Mouse (Mus musculus) T-helper 1 cell (primary cell): ENCODE data around the gene Rab8a.
"Not testable (repeated sequence)": the region's sequence is repeated elsewhere in the genome, so short reads cannot be mapped to it uniquely, and the experiment has no call there.

ENCODE experiments used
- in situ Hi-C: fragments of 300-600 bp; cut with MboI, MseI; formaldehyde crosslinking; loops from one replicate; pipeline ENCODE4 v1.15.1; 2025; ENCODE audit warnings: high pct_unique_total_duplicates

Rab8a gene

DNA sequence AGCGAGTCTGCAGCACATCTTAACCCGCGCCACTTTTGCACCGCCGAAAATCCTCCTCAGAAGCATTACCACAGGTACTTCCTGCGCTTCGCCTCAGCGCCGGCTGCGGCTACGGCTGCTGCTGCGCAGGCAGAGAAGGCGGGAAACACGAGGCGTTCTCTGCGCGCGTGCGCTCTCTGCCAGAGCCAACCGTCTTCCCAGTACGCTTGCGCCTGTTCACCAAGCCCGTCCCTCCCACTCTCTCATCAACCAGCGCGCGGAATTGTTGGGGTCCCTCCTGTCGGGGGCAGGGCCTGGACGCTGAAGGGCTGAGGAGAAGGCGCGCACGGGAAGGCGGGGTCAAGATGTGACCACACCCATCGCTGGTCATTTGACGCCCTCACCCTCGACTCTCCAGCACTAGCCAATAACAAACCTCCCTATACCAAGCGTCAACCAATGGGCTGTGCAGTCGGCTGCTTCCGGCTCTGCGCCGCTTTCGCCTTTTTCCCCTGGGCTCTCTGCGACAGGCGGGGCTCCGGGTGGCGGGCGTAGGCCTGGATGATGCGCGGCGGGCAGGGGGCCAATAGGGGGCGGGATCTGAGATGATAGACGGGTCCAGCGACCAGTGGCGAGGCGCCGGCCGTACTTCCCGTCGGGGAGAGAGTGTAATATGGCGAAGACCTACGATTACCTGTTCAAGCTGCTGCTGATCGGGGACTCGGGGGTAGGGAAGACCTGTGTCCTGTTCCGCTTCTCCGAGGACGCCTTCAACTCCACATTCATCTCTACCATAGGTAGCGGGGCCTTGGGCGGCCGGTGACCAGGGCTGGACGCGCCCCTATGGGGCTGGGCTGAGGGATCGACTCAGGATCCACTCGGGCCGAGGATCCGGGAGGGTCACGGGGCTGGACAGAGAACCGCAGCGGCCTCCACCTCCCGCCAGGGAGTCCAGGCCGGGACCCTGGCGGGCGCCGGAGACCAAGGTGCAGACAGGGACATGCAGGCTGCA lies at the start of gene Rab8a:
Gene Rab8a (plus strand): TSS at position 494 of the 991 bp plus-strand sequence.
- in situ Hi-C loops, result no loop called here

DNA sequence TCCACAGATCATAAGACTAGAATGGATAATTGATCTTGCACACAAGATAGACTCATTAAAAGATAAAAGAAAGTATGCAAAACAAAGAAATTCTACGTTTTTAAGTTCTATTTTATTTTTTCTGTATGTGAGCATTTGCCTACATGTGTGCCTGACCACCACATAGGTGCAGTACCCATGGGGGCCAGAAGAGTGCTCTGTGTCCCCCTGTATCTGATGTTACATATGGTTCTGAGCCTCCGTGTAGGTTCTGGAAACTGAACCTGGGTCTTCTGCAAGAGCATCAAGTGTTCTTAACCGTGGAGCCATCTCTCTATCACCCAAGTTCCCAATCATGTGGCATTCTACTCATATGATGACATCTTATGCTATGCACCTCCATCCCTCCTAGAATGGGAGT lies 48.5 kb upstream of the Rab8a start:
- in situ Hi-C loops, result no loop called here

DNA sequence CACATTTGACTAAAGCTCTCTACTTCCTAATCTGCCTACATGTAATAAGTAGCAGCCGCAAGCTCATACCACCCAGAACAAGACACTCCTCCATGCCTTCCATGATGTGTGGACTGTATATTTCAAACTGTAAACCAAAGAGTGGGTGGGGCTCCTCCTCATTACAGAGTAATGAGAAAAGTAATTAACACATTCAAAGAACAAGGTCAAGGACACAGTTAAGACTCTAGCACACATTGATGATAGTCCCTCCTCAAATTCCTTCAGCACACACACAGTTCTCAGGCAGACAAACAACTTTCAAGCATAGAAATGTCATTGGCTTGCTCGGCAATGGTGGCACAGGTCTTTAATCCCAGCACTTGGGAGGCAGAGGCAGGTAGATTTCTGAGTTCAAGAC lies 45.8 kb upstream of the Rab8a start:
- in situ Hi-C loops, result no loop called here

DNA sequence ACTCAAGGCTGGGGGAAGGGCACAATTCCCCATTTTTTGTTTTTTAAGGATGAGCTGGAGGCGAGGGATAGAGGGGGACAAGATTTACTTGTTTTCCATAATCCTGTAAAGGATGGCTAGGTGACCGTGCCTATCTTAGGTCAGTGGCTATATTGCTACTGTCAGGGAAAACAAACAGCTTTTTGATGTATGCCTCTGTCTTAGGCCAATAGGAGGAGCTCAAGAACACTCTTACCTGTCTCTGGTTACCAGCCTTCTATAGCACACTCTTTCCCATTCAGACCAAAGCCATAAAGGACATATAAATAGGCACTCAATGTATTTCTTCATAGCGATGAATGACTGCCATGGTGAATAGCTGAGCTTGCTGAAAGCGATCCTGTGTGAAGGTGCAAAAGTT lies 42.4 kb upstream of the Rab8a start:
- in situ Hi-C loops, result no loop called here

DNA sequence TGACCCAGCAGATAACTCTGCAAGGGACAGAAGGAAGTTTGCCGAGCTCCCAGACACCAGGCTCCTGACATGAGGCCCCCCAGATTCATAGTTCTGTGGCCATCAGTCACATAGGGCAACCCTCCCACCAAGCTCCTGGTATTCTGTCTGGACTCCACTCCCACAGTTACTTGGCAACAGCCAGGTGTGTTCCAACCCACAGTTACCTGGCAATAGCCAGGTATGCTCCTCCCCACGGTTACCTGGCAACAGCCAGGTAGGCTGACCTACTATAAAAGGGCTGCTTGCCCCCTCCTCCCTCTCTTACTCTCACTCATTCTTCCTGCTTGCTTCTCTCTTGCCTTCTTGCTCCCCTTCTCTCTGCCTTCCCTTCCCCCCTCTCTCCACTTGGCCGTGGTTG lies 39.5 kb upstream of the Rab8a start:
- in situ Hi-C loops, result not testable (repeated sequence)

DNA sequence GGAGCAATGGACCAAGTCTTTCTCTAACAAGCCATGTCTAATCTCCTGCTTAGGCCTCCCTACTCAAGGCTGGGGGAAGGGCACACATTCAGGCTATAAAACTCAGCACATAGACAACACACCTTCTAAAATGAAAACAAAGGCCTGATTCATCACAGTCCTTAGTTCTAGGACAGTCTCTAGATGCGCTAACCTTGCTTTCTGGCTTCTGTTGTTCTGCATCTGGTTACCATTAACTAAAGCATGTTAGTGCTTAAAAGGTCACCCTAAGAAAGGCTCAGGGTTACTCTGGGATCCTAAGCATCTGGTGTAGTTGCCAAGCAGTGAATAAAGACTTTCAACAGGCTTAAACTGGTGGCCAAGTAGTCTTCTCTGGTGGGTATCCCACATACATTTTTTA lies 39.0 kb upstream of the Rab8a start:
- in situ Hi-C loops, result no loop called here

DNA sequence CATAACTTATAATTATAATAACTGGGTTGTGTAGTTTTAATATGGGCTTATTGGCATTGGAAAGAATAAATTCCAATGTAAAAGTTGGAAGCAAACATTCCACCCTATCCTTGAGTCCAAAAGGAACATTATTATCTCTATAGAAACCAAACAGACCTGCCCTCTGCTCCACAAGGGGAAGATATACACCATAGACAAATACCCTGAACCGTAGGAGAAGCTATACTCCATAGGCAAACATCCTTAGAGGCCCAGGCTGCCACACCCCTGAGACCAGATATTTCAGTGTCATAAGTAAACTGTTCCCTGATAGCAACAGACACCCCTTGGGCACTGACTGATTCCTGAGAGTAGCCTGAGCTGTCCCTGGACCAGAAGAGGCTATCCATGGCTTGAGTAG lies 33.2 kb upstream of the Rab8a start:
- in situ Hi-C loops, result no loop called here

DNA sequence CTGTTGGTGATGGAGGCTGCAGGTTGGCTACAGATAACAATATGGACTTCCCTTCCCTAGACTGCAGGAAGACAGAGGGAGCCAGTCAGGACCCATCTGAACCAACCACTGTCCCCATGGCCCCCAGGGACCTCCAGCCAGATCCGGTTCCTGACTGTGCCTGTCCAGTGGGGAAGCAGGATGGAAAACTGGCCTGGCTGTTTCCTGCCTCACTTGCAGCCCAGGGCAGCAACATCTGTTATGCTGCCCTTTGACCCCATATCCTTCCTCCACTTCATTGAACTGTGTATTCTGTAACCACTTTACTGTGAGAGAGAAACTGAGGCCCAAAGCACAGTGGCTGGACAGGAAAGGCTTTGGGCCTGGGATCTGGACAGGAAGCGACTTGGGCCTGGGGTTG lies 29.7 kb upstream of the Rab8a start:
- in situ Hi-C loops, result no loop called here

DNA sequence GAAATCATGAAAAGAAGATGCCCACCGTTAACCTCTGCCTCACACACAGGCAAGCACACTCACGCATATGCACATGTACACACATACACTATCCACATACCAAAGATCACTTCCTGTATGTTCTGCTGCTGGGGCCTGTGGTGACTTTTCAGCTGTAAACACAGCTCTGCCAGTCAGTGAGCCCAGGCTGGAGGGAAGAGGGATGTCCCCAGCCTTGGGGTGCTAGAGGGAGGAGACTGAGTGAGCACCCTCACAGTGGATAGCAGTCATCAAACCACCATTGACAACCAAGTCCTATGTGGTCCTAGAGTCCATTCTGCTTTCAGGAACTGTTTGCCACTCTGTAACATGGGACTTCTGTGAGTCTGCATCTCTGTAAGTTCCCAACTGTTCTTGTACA lies 29.1 kb upstream of the Rab8a start:
- in situ Hi-C loops, result no loop called here

DNA sequence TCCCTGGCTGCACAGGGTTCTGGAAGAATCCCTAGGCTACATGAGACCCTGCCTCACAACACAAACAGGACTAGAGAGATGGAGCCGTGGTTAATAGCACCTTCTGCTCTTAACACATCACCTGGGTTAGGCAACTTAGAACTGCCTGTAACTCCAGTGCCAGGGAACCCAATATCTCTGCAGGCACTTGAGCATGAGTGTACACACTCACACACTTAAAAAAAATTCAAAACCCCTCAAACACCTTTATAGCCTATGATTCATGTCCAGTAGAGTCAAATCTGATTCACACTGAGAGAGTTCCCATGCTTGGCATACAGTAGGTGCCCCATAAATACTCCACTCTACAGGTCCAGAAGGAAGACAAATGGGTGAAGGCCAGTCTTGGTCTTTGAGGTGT lies 28.6 kb upstream of the Rab8a start:
- in situ Hi-C loops, result no loop called here

DNA sequence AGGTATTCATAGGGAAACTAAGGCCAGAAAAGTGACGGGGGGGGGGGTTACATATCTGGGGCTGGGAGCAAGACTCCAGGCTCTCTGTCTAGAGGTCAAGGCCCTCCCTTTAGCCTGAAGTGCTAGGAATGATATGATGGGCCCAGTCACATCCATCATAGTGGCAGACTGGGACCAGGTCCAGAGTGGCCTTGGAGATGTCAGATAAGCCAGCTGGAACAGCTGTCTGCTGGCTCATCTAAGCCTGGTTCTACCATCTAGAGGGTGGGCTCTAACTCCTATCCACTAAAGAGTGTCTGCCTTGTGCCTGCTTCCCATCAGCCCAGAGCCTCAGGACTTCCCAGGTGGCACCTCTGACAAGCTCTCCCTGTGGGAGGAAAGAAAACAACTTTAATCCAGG lies 28.1 kb upstream of the Rab8a start:
- in situ Hi-C loops, result no loop called here

DNA sequence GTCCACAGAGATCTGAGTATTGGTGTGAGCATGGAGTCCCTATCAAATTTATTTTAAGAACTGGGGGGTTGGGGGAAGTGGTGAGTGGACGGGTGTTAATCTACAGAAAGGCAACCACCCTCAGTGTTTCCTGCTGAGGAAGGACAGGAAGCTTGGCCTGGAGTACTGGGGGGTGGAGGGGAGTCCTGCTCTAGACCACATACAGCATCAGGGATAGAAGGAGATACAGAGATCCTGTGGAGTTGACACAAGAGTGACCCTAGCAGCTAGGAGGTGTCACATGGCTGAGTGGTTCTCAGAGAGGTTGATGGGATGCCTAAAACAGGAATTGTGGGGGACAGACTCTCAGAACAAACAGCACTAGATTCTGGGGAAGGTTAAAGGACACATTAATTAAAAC lies 27.5 kb upstream of the Rab8a start:
- in situ Hi-C loops, result no loop called here

DNA sequence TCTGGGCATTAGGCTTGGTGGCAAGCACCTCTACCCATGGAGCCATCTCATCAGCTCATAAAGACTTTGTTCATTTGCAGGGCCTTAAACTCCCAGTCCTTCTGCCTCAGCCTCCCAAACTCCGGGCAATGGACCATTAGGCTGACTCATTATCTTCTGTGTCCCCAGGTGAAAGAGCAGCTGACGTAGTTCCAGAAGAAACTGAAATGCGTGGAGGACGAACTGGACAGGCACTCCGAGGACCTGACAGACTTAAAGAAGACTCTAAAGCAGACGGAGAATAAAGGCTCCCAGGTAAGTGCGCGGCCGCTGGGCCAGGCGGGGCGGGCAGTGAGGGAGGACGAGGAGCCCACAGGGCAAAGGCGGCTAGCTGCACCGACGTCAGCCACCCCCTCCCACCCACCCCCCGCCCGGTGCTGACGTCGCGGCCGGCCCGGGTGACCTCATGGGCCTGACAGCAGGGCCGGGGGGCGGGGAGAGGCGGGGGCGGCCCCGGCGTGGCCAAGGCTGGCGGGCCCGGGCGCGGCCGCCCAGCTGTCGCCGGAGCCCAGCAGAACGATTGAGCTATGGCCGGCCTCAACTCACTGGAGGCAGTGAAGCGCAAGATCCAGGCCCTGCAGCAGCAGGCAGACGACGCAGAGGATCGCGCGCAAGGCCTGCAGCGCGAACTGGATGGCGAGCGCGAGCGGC lies 26.1 kb upstream of the Rab8a start, which contains the start of gene Tpm4:
Gene Tpm4 (plus strand): TSS at position 220 of the 690 bp plus-strand sequence.
- in situ Hi-C loops, result no loop called here

DNA sequence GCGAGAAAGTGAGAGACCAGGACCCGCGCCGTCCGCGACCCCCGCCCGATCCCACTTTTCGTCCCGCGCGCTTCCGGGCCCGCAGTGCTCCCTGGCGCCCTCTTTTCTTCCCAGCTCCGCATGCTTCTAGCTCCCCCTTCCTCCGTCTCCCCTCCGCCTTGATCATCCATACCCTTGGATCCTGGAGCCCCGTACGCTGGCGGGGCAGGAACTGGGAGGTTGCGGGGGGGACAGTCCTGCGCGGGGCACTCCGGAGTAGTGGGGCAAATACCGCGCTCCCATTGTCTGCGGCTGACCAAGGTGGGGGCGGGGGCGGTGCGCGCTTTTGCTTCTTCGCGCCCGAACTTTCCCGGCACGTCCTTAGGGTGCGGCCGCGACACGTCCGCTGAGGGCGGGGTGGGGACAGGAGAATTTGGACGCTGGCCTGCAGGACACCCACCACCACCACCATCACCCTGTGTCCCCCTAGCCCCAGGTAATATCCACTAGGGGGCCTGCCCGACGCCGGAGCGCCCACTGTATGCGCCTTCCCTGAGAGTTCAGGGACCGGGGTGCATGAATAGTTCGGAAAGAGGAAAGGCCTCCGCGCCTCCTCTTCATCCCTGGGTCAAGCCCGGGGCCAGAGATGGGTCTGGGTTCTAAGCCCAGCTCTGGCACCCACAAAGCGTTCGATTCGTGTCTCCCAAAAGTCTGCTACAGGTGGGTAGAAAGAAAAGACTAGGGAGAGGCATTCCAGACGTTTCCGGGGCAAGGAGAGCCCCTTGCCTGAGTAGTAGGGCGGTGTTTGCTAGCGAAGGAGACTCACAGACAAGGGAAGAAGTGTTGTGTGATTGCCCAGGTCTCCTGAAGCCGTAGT lies 25.3 kb upstream of the Rab8a start:
- in situ Hi-C loops, result no loop called here

DNA sequence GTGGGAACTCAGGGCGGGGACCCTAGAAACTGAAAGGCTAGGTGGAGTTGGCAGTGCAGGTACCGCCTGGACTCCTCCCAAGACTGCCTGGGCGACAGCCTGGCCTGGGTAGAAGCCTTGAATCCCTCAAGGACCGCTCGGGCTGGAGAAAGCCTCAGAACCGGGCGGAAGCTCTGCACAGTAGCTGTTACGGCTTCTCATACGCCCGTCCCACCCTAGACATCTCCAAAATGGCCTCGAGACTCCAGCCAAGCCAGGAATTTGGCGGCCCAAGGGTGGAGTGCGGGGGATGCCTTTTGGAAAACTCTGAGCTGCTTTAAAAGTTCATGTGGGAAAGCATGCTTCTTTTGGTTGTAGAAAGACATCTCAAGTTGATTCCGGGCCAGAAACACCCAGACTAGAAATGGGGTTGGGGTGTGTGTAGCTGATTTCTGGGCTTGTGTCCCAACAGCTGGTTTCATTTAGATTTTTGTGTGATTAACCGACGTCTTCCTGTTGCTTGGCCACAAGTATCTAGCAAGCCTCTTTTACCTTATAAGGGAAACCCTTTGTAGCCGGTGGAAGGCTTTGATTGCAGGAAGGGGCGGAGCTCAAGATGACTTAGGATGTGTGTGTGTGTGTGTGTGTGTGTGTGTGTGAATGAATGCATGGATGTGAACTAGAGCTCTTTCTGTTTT lies 24.6 kb upstream of the Rab8a start:
- in situ Hi-C loops, result no loop called here

DNA sequence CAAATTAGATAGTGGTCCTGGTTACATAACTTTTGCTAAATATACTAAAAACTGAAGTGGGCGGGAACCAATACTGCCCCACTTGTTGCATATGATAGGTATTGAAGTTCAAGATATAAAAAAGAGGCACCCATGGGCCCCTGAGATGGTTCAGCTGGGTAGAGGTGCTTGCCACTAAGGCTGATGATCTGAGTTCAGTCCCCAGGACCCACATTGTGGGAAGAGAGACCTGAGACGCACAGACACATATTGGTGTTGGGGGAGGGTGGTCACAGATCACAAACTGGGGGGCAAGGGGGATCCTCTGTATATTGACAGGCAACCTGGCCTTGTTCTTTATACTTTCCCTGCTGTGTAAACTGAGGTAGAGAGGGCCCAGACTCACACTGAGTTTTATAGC lies 23.6 kb upstream of the Rab8a start:
- in situ Hi-C loops, result no loop called here

DNA sequence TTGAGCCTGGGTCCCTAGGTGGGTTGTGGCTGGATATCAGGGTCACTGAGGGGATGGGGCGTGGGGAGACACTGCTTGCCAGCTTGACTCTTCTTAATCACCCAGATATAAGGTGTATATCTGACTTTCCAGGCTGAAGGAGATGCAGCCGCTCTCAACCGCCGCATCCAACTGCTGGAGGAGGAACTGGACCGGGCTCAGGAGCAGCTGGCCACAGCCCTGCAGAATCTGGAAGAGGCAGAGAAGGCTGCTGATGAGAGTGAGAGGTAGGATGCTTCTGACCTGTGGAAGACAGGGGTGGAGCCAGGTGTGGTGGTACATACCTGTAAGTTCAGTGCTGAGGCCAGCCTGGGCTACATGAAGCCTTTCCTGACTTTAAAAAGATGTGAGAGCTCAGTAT lies 22.5 kb upstream of the Rab8a start:
- in situ Hi-C loops, result no loop called here

DNA sequence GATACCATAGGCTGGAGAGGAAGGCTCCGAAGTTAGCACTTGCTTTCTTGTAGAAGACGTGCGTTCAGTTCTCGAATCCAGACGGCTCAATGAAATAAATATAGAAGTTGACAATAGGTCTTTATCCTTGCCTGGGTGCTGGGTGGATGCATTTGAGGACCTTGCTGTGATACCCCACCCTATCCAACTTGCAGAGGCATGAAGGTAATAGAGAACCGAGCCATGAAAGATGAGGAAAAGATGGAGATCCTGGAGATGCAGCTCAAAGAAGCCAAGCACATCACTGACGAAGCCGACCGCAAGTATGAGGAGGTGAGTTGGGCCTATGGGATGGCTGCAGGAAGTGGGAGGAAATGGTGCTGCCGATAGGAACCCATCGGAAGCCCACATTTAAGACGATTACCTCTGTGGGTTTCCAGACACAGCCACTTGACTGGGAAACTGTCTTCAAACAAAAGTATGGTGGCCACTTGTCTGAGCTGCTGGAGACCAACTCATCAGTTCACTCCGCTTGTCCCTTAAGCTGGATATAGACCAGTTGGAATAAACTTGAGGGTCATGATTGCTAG lies 17.7 kb upstream of the Rab8a start:
- in situ Hi-C loops, result no loop called here

DNA sequence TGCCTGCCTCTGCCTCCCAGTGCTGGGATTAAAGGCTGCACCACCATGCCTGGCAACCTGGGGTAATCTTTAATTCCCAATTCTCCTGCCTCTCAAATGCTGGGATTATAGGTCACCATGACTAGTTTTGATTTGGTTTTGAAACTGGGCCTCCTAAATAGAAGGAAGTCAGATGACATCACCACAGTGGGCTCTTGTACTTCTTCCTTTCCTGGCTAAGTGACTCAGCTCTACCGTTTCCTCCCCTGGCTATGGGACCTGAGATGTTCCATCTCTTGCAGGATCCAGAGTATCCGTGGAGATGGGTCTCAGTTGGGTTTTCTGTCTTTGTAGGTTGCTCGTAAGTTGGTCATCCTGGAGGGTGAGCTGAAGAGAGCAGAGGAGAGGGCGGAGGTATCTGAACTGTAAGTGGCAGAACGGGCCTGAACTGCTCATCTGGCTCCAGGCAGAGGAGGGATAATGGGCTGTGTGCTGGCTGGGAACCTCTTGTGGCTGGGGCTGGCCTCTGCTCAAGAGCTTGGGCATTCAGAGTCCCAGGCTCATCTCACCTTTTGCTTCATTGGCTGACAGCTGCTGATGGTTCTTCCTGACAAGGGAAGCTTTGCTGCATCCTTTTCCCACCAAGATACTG lies 16.5 kb upstream of the Rab8a start:
- in situ Hi-C loops, result no loop called here

DNA sequence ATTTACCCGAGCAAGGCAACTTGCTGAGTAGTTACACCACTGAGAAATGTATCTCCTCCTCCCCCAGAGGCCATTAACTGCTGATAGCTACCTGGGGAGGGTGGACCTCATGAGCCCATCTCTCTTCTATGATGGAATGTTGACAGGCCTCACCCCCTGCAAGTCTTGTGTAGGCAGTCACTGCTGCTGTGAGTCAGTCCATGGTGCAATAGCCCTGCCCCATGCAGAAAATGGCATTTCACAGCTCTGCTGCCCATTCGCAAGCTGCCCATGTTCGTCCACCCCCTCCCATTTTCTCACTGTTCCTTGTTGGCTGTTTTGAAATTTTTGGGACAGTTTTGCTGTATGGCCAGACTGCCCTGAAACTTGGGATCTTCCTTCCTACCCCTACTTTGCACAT lies 15.5 kb upstream of the Rab8a start:
- in situ Hi-C loops, result no loop called here

DNA sequence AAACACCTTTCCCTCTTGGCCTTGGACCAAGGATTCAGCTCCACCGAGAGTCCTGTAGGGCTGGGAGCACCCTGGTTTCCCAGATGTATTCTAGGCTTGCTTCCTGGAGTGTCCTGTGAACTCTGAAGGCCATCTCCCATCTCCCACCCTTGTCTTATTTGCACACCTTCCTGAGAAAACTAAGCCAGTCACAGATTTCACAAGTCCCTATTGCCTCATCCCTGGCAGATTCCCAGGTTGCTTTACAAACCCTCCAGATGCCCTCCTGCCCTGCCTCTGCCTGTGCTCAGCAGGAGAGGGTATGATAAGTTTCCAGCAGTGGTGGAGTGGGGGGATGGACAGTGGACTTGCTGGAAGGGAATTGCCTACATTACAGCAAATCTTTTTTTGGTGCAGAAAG lies 14.9 kb upstream of the Rab8a start:
- in situ Hi-C loops, result no loop called here
